In the genomic region with DNA sequence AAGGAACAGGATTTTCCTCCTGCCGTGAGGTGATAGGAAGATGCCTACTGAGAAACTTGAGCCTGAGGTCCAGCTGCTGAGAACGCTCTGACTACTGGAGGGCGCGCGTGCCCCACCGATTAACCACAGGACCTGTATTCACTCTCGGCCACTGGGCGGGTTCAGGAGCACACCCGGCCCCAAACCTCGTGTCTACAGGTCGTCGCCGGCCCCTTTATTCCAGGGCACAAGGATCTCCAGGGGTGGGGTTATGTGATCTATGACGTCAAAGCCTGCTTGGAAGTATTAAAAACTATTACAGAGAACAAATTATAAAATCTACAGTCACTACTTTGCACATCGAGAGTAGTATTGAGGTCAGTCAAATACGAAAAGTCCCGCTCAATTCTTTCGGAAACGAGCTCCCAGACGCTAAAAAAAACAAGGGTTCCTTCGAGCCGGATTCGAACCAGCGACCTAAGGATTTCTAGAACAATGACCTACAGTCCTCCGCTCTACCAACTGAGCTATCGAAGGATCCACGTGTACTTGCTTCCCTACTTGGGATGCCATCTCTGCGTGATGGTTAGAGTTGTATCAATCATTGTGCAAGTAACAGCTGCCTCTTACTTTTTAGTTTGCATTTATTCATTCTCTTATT, we compare ENCODE assay signal across 8 mouse cellular contexts. TPM values are rescaled to one million over a fixed set of nuclear protein-coding genes. Genes with fewer than 3 reads are reported as not detected.
A peak's percentile ranks its signal among the peaks of the same experiment; 100 is the strongest.
DNase-seq lines count a peak whose midpoint lies in the region; ATAC-seq lines count a peak whose summit lies in the region.

No protein-coding gene starts in this region.

- peak; percentile 64 for ATAC-seq in inflammation-experienced regulatory T-cells, adult 6 months
- peak; percentile 87 for ATAC-seq in megakaryocyte-erythroid progenitor cell, adult 5-6 weeks (replicated peaks; ENCODE audit: low FRiP score, low TSS enrichment, poor library complexity, severe bottlenecking)

- intact Hi-C loops in gastrocnemius, postnatal 14 days (cut with DNase I; ENCODE audit: low total_unique reads): loop anchor here (2.0 to 10.0 kb wide), 2 partner anchors 86 to 1408 kb away; no protein-coding TSS in a partner anchor
- intact Hi-C loops in left cerebral cortex, postnatal 14 days (cut with DNase I): loop anchor here (2.0 to 10.0 kb wide), 3 partner anchors 92 to 1490 kb away; no protein-coding TSS in a partner anchor

- peak; percentile 95 to 99 for DNase-seq in adrenal gland, adult 18-20 months (ENCODE audit: low spot score in 2 of 2)
- peak; percentile 99 for DNase-seq in embryo, embryonic 10.5 days (ENCODE audit: low spot score)
- peak; percentile 93 for DNase-seq in gastrocnemius, postnatal 14 days
- DNase-seq in left cerebral cortex, postnatal 14 days (ENCODE audit: low spot score in 2 of 2): peak; percentile 97 to 99
- peak; percentile 93 for DNase-seq in right cerebral cortex, postnatal 14 days
- peak; percentile 97 for DNase-seq in urinary bladder, postnatal 25 days (ENCODE audit: low spot score)

RNA-seq across cellular contexts. Expression of a gene that starts 9.0 kb away (rescaled TPM):
- 1 to 10 TPM; 7.9 to 8.4 TPM for total RNA-seq in adrenal gland, adult 18-20 months (2021)
- 1 to 10 TPM; 4.5 to 4.7 TPM for total RNA-seq in gastrocnemius, postnatal 14 days (2021)
- polyA plus RNA-seq in inflammation-experienced regulatory T-cells, adult 6 months (2017; shearing (Covaris generic)): 10 to 100 TPM; 11.3 to 13.4 (median 12.2) TPM
- 1 to 10 TPM; 6.9 to 7.1 TPM for total RNA-seq in left cerebral cortex, postnatal 14 days (2021)
- 8.0 and 10.7 TPM in 2 replicates for total RNA-seq in megakaryocyte-erythroid progenitor cell, adult 5-6 weeks (2014; fragmentation: Nextera tagmentation)
- total RNA-seq in megakaryocyte-erythroid progenitor cell, adult 5-6 weeks (2017): 12.8 and 13.7 TPM in 2 replicates

RNA-seq across cellular contexts. Expression of a gene that starts 33.0 kb away (rescaled TPM):
- under 1 TPM in 1 of 2 experiments, not detected in 1; 0.10 TPM for total RNA-seq in adrenal gland, adult 18-20 months (2021)
- not detected for total RNA-seq in gastrocnemius, postnatal 14 days (2021)
- polyA plus RNA-seq in inflammation-experienced regulatory T-cells, adult 6 months (2017; shearing (Covaris generic)): not detected
- total RNA-seq in left cerebral cortex, postnatal 14 days (2021): not detected
- not detected in 2 replicates for total RNA-seq in megakaryocyte-erythroid progenitor cell, adult 5-6 weeks (2014; fragmentation: Nextera tagmentation)
- not detected in 2 replicates for total RNA-seq in megakaryocyte-erythroid progenitor cell, adult 5-6 weeks (2017)

RNA-seq across cellular contexts. Expression of a gene that starts 56.0 kb away (rescaled TPM):
- not detected for total RNA-seq in adrenal gland, adult 18-20 months (2021)
- total RNA-seq in gastrocnemius, postnatal 14 days (2021): not detected
- polyA plus RNA-seq in inflammation-experienced regulatory T-cells, adult 6 months (2017; shearing (Covaris generic)): not detected
- total RNA-seq in left cerebral cortex, postnatal 14 days (2021): 1 to 10 TPM in 1 of 2 experiments, under 1 TPM in 1; 0.82 to 1.3 TPM
- total RNA-seq in megakaryocyte-erythroid progenitor cell, adult 5-6 weeks (2014; fragmentation: Nextera tagmentation): not detected in 2 replicates
- total RNA-seq in megakaryocyte-erythroid progenitor cell, adult 5-6 weeks (2017): not detected in 2 replicates

Comparison
In these comparisons a context has a peak if more than half of its experiments do, and no peak if none do; other contexts are left out.
1. Peak in every context shown above with its lines: DNase-seq and ATAC-seq.